8 mouse cellular contexts compared by ENCODE assay signal in genomic region chr13:100491623-100492022, GRCm38 (mm10). TPM values are rescaled to one million over a fixed set of nuclear protein-coding genes. Genes with fewer than 3 reads are reported as not detected.
DNase-seq lines count a peak whose midpoint lies in the region; ATAC-seq and TF ChIP-seq lines count a peak whose summit lies in the region.
"Had no signal": no experiment of that assay in that cellular context is flagged by ENCODE, and none has a peak within 500 bp of the region (broad histone marks: within the 10 kb centered on the region; RNA-seq: fewer than 3 reads in every experiment).

No protein-coding gene starts in this region.

- no peak overlapping the region for H3K27ac ChIP-seq in lung, embryonic 15.5 days
- peak overlapping the region; percentile 92 for H3K27ac ChIP-seq in forebrain, embryonic 10.5 days
- peak overlapping the region; percentile 92; the same call in 1 of the 2 replicates for H3K27ac ChIP-seq in limb, embryonic 12.5 days
- peak overlapping the region; percentile 56; the same call in 1 of the 2 replicates for H3K27ac ChIP-seq in small intestine, adult 2 months (ENCODE audit: insufficient read depth, low read depth, low read length)

- no peak for DNase-seq in lung, postnatal 36 days
- DNase-seq in forebrain, embryonic 10.5 days (ENCODE audit: extremely low spot score, low spot score): no peak
- DNase-seq in layer of hippocampus, postnatal 36 days: no peak
- no peak for DNase-seq in cerebellum, adult 11 months

- TF ChIP-seq CTCF in small intestine, adult 2 months (IDR thresholded peaks at IDR 0.05; ENCODE audit: extremely low read depth, insufficient read length, insufficient replicate concordance, low read depth, low read length): no peak

- 15% methylated on average over 6 of the region's 6 CpGs for WGBS in lung, embryonic 15.5 days
- WGBS in forebrain, embryonic 10.5 days: 19% methylated on average over 6 of the region's 6 CpGs
- 19% methylated on average over 6 of the region's 6 CpGs for WGBS in limb, embryonic 12.5 days
- WGBS in small intestine, adult 2 months: 11% methylated on average over 6 of the region's 6 CpGs

- ATAC-seq in lung, embryonic 15.5 days (ENCODE audit: borderline replicate concordance, extremely low read depth, low FRiP score, low TSS enrichment): no peak
- no peak for ATAC-seq in limb, embryonic 12.5 days (ENCODE audit: insufficient number of reproducible peaks, insufficient read depth, low FRiP score, low TSS enrichment, low read depth)

- peaks cover 22% of the 10 kb centered on the region for H3K36me3 ChIP-seq in lung, embryonic 15.5 days
- H3K36me3 ChIP-seq in forebrain, embryonic 10.5 days (replicated peaks): peaks cover 32% of the 10 kb centered on the region
- peaks cover 27% of the 10 kb centered on the region for H3K36me3 ChIP-seq in limb, embryonic 12.5 days
- H3K36me3 ChIP-seq in small intestine, adult 2 months (ENCODE audit: control insufficient read depth, insufficient read depth, low read length): peaks cover 16% of the 10 kb centered on the region

- no peaks in the 10 kb centered on the region for H3K9me3 ChIP-seq in lung, embryonic 15.5 days
- H3K9me3 ChIP-seq in forebrain, embryonic 10.5 days: no peaks in the 10 kb centered on the region
- H3K9me3 ChIP-seq in limb, embryonic 12.5 days: no peaks in the 10 kb centered on the region

- TF ChIP-seq POLR2A in small intestine, adult 2 months (IDR thresholded peaks at IDR 0.05; ENCODE audit: low read depth, low read length): no peak

- peak overlapping the region; percentile 85 for H3K9ac ChIP-seq in lung, embryonic 15.5 days
- peak overlapping the region; percentile 88 for H3K9ac ChIP-seq in limb, embryonic 12.5 days (replicated peaks)

- H3K27me3 ChIP-seq in lung, embryonic 15.5 days: no peaks in the 10 kb centered on the region
- H3K27me3 ChIP-seq in forebrain, embryonic 10.5 days (ENCODE audit: poor library complexity, severe bottlenecking): no peaks in the 10 kb centered on the region
- H3K27me3 ChIP-seq in limb, embryonic 12.5 days: no peaks in the 10 kb centered on the region
- no peaks in the 10 kb centered on the region for H3K27me3 ChIP-seq in small intestine, adult 2 months (ENCODE audit: control insufficient read depth, insufficient read depth, low read length)

- peak overlapping the region; percentile 85 for H3K4me3 ChIP-seq in lung, embryonic 15.5 days
- peak overlapping the region; percentile 87 for H3K4me3 ChIP-seq in forebrain, embryonic 10.5 days
- peak overlapping the region; percentile 88 for H3K4me3 ChIP-seq in limb, embryonic 12.5 days (replicated peaks)
- peak overlapping the region; percentile 97 for H3K4me3 ChIP-seq in small intestine, adult 2 months (ENCODE audit: low read depth, low read length)

- peaks cover 9% of the 10 kb centered on the region for H3K4me1 ChIP-seq in lung, embryonic 15.5 days
- peaks cover 13% of the 10 kb centered on the region for H3K4me1 ChIP-seq in forebrain, embryonic 10.5 days
- peaks cover 10% of the 10 kb centered on the region for H3K4me1 ChIP-seq in limb, embryonic 12.5 days (replicated peaks)
- H3K4me1 ChIP-seq in small intestine, adult 2 months (ENCODE audit: control insufficient read depth, insufficient read depth, insufficient read length, low read length): peaks cover 5% of the 10 kb centered on the region

- H3K4me2 ChIP-seq in lung, embryonic 15.5 days: peak overlapping the region; percentile 73
- peak overlapping the region; percentile 71 for H3K4me2 ChIP-seq in limb, embryonic 12.5 days

RNA-seq across cellular contexts. Expression of gene Gtf2h2, which starts 0.8 kb away (rescaled TPM):
- 65.2 and 65.4 TPM in 2 replicates for polyA plus RNA-seq in lung, embryonic 15.5 days (2015; fragmentation: Nextera tagmentation; extraction: Ambion mirVana)
- 92.8 and 96.4 TPM in 2 replicates for polyA plus RNA-seq in forebrain, embryonic 10.5 days (2016; fragmentation: Nextera tagmentation; extraction: Ambion mirVana)
- polyA plus RNA-seq in limb, embryonic 12.5 days (2016; fragmentation: Nextera tagmentation; extraction: Ambion mirVana): 84.5 and 93.5 TPM in 2 replicates
- 4.3 and 9.1 TPM in 2 replicates for polyA plus RNA-seq in small intestine, adult 2 months (2012; rRNA removed)
- total RNA-seq in layer of hippocampus, postnatal 36 days (2021): 10 to 100 TPM; 54.7 to 62.9 TPM

RNA-seq across cellular contexts. Expression of gene Naip1, which starts 39.0 kb away (rescaled TPM):
- 0.05 TPM in 1 of 2 replicates, not detected in the other for polyA plus RNA-seq in lung, embryonic 15.5 days (2015; fragmentation: Nextera tagmentation; extraction: Ambion mirVana)
- polyA plus RNA-seq in forebrain, embryonic 10.5 days (2016; fragmentation: Nextera tagmentation; extraction: Ambion mirVana): not detected in 2 replicates
- polyA plus RNA-seq in limb, embryonic 12.5 days (2016; fragmentation: Nextera tagmentation; extraction: Ambion mirVana): not detected in 2 replicates
- polyA plus RNA-seq in small intestine, adult 2 months (2012; rRNA removed): 3.7 and 7.6 TPM in 2 replicates
- total RNA-seq in layer of hippocampus, postnatal 36 days (2021): under 1 TPM; 0.12 to 0.13 TPM
- polyA plus RNA-seq: inflammation-experienced regulatory T-cells, adult 6 months had no signal
